Mouse (Mus musculus) midbrain, embryonic 10.5 days (tissue): ENCODE measurements around the gene Oscp1. TPM values are rescaled to one million over a fixed set of nuclear protein-coding genes. Genes with fewer than 3 reads are reported as not detected.

Experiments
- DNase-seq: peaks from one replicate; pipeline ENCODE4 v3.0.0-alpha.2; 2017; ENCODE audit warnings: low spot score
- H3K27ac ChIP-seq: fragments of 300-500 bp; sonication (generic); replicated peaks from 2 replicates; pipeline ENCODE4 v1.5.1; 2016; ENCODE audit warnings: mild to moderate bottlenecking
- H3K27me3 ChIP-seq: fragments of 300-500 bp; sonication (generic); 2 replicates; pipeline ENCODE4 v1.6.1; 2016; ENCODE audit warnings: low read depth, mild to moderate bottlenecking; ENCODE audit not compliant: poor library complexity, severe bottlenecking
- H3K36me3 ChIP-seq: fragments of 300-500 bp; sonication (generic); 2 replicates; pipeline ENCODE4 v1.6.1; 2016; ENCODE audit warnings: mild to moderate bottlenecking, moderate library complexity
- H3K4me1 ChIP-seq: fragments of 300-500 bp; sonication (generic); 2 replicates; pipeline ENCODE4 v1.6.1; 2016
- H3K4me3 ChIP-seq: fragments of 300-500 bp; sonication (generic); 2 replicates; pipeline ENCODE4 v1.5.1; 2016; ENCODE audit warnings: mild to moderate bottlenecking, moderate library complexity
- H3K9me3 ChIP-seq: fragments of 300-500 bp; sonication (generic); replicated peaks from 2 replicates; pipeline ENCODE4 v1.6.1; 2016; ENCODE audit warnings: mild to moderate bottlenecking
- WGBS: fragments of 180-500 bp; shearing (Covaris S2); methylation state at CpG from one replicate; pipeline ENCODE4 v1.1.7; 2016; 5-methylcytosine and 5-hydroxymethylcytosine counted together
- polyA plus RNA-seq: library from polyadenylated mRNA; unstranded; fragments of >200 nt; fragmentation: Nextera tagmentation; extraction: Ambion mirVana; gene quantifications from 2 replicates; pipeline ENCODE4 v1.2.1, GENCODE M21; 2016

The Oscp1 gene
- 33.2 and 34.7 TPM in 2 replicates for polyA plus RNA-seq

DNA sequence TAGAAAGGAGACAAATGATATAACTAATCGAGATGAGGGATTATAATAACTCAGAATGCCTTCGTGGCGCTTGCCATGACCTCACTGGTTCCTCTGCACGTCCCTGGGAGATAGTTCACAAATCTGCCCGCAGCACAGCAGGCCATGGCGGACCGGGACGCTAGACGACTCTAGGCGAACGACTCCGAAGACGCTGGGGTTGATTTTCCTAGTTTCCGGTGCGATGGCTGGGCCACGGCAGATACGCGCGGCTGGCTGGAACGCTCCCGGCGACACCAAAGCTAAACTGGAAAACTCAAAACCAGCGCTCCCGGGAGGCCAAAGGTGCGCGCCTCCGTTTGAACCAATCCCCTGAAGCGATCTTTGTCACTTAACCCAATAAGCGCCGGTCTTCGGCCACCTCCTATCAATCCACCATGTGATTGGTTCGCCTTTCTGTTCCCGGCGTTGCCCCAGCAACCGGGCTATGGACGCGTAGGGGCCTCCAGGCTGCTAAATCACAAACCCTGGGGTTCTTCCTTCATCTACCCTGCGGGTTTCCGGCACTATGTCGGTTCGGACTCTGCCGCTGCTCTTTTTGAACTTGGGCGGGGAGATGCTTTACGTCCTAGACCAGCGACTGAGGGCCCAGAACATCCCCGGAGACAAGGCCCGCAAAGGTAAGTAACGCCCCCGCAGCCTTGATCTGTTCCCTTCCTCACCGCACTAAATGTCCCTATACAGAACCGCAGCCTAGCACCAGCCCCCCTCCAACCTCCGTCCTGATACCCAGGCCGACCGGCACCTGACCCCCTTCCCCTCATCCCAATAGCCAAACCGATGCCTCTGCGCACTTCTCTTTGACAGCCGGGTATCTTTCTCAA lies at the start of gene Oscp1:
Oscp1 (plus strand) TSS at position 432 of the 863 bp plus-strand sequence.
- Histone ChIP-seq H3K4me3 (peak within 1 kb of the TSS; percentile 84), H3K27me3 (no peaks in the 10 kb centered on the region), H3K27ac (peak within 1 kb of the TSS; percentile 89), H3K4me1 (peaks cover 20% of the 10 kb centered on the region), H3K36me3 (peaks cover 34% of the 10 kb centered on the region), H3K9me3 (no peaks in the 10 kb centered on the region)
- WGBS, result under 1% methylated on average over 57 of the region's 57 CpGs
- DNase-seq, result peak; percentile 94

DNA sequence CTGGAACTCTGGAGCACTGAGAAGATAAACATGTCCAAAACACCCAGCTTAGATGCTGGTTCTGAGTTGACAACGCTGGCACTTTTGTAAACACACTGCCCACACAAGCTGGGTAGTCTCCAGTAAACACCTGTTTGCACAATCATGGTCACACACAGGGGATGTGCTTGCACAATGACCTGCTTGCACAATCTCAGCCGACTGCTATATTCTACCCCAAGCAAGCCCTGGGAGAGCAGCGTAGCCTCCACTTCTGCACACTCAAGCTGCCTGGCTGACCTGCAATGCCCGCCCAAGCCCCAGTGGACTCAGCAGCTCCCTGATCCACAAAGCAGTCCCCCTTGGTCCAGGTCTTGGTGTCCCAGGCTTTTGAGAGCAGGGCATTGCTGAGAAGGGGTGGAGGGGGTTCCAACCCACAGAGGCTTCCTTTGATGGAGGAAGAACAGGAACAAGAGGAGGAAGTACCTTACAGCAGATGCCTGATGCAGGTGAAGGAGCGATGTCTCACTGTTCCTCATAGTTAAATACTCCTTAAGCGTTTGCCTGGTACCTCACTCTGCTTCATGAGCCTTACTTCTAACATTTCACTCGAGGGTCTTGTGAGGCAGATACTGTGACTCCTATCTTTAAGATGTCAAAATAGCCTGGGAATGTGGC lies 40.6 kb upstream of the Oscp1 start:
- no peak for DNase-seq

DNA sequence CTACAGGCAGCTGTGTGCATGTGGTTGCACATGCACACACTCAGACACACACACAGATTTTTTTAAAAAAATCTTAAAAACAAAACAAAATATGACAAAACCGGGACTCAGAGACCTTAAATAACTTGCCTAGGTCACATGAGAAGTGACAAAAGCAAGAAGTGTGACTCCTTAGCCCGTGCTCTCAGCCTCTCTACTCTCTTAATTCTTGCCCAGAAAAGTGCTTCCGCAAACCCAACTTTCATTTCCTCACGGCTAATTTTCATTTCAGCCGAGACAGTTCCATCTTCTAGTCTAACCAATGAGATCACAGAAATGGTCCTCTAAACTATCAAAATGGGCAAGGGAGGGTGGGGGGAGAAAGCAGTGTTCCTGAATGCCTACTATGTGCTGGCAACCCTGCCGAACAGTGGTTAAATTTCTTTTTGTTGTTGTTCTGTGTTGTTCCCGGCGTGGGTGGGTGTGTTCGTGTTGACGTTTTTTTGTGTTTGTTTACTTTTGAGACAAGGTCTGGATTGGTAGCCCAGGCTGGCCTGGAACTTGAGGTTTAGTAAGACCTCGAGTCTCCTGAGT lies 39.3 kb upstream of the Oscp1 start:
- no peaks in the 10 kb centered on the region for H3K4me1 ChIP-seq
- no peaks in the 10 kb centered on the region for H3K27me3 ChIP-seq
- DNase-seq, result no peak
- H3K9me3 ChIP-seq, result no peaks in the 10 kb centered on the region
- 85% methylated on average over 11 of the region's 11 CpGs for WGBS
- H3K4me3 ChIP-seq, result no peak overlapping the region
- no peak overlapping the region for H3K27ac ChIP-seq
- H3K36me3 ChIP-seq, result no peaks in the 10 kb centered on the region

More for the DNA sequence above, 40.6 kb upstream of the Oscp1 start:
- H3K4me1 ChIP-seq, result no peaks in the 10 kb centered on the region
- no peaks in the 10 kb centered on the region for H3K36me3 ChIP-seq
- no peak overlapping the region for H3K4me3 ChIP-seq
- H3K27ac ChIP-seq, result no peak overlapping the region
- H3K9me3 ChIP-seq, result no peaks in the 10 kb centered on the region
- 85% methylated on average over 7 of the region's 7 CpGs for WGBS
- H3K27me3 ChIP-seq, result no peaks in the 10 kb centered on the region

DNA sequence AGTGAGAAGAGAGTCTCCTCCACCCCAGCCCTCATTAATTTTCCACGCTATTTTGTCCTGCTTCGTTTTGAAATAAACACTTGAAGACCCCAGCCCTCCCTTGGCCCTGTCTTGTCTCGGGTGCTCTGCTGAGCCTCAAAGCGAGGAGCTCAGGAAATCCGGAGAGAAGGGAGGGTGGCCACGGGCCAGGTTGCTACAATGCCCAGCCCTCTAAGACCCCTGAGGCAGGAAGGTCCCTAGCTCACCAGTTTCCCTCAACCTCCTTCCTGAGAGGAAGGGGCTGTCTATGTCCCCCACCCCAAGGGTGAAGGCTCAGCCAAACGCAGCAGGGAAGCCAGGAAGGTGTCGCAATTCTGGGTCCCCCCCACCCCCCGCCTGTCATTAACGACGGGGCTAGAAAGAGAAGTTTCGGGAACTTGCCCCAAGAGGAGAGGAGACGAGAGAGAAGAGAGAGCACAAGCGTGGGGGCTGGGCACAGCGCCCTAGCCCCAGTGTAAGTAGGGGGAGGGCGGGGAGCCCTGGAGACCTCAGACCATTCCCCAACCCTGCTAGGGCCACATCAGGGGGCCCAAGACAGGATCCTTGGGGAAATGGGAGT lies 34.0 kb upstream of the Oscp1 start, which contains the start of gene Csf3r:
Csf3r (plus strand) TSS at position 248 of the 598 bp plus-strand sequence.
- no peak within 1 kb of the TSS for H3K27ac ChIP-seq
- no peaks in the 10 kb centered on the region for H3K4me1 ChIP-seq
- H3K27me3 ChIP-seq, result no peaks in the 10 kb centered on the region
- H3K36me3 ChIP-seq, result no peaks in the 10 kb centered on the region
- WGBS, result 71% methylated on average over 16 of the region's 16 CpGs
- H3K4me3 ChIP-seq, result no peak within 1 kb of the TSS
- no peaks in the 10 kb centered on the region for H3K9me3 ChIP-seq
- DNase-seq, result no peak

DNA sequence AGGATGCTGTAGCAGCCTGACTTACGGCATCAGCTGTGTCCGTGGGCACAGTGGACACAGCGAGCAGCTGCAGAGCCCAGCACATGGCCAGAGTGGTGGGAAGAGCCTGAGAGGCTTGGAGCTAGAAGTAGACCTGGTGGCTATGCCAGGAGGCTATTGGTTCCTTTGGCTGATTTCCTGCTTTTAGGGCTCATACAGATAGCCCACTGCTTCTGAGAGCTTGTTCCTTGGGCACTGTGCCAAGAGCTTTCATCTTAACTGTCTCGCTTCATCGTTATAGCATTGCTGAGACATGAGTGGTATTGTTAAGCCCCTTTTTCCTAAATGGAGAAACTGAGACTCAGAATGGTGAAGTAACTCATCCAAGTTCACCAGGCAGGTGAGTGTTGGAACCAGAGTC lies 32.6 kb upstream of the Oscp1 start:
- no peaks in the 10 kb centered on the region for H3K27me3 ChIP-seq
- no peaks in the 10 kb centered on the region for H3K4me1 ChIP-seq
- H3K27ac ChIP-seq, result no peak overlapping the region
- 91% methylated on average over 5 of the region's 5 CpGs for WGBS
- no peaks in the 10 kb centered on the region for H3K36me3 ChIP-seq
- H3K9me3 ChIP-seq, result no peaks in the 10 kb centered on the region
- no peak for DNase-seq
- no peak overlapping the region for H3K4me3 ChIP-seq

DNA sequence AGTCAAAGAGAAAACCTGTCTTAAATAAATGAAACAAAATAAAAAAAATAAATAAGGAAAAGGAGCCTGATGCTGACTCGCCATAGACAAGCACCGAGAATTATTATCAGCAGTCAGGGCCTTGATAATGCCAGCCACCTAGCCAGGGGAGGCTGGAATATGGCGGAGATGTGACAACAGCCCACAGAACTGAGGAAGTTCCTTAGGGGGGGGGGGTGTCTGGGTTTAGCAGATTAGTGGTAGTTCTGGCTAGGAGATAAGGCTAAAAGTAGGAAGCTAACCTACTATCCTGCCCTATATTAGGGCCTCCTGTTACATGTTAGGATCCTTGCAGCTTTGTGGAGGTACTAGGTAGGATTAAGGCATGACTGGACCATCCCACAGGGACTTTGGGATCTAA lies 30.4 kb upstream of the Oscp1 start:
- Histone ChIP-seq H3K27ac (no peak overlapping the region), H3K4me1 (no peaks in the 10 kb centered on the region), H3K4me3 (no peak overlapping the region), H3K27me3 (no peaks in the 10 kb centered on the region), H3K9me3 (no peaks in the 10 kb centered on the region), H3K36me3 (no peaks in the 10 kb centered on the region)
- 92% methylated on average over 3 of the region's 3 CpGs for WGBS
- DNase-seq, result no peak

DNA sequence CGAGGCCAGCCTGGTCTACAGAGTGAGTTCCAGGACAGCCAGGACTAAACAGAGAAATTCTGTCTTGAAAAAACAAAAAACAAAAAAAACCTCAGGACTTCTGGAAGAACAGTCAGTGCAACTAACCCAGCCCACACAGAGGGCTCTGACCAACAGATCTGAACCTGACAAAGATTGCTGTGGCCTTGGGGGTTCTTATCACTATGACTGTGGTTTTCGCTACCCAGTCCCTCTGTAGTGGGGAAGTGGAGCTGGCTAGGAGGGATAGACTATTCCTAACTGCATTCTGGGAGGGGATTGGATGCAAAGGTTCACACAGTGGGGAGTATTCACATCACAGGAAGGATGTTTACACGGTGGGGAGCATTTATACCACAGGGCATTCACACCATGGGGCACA lies 29.3 kb upstream of the Oscp1 start:
- Histone ChIP-seq H3K27ac (no peak overlapping the region), H3K4me1 (no peaks in the 10 kb centered on the region), H3K9me3 (no peaks in the 10 kb centered on the region), H3K27me3 (no peaks in the 10 kb centered on the region), H3K4me3 (no peak overlapping the region), H3K36me3 (no peaks in the 10 kb centered on the region)
- 83% methylated on average over 3 of the region's 3 CpGs for WGBS
- no peak for DNase-seq

DNA sequence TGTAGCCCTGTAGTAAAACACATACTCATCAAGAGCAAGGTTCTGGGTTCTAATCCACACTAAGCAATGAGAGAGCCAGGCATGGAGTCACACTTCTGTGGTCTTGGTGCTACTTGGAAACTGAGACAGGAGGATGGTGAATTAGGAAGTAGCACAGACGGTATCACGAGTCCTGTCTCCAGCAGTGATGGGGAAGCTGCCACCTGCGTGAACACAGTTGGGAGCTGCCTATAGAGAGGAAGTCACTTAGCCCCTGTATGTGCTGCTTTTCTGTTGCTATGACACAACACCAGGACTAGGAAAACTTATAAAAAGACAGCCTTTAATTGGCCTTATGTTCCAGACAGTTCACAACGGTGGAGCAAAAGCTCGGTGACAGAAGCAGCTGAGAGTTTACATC lies 27.7 kb upstream of the Oscp1 start:
- no peak overlapping the region for H3K27ac ChIP-seq
- H3K27me3 ChIP-seq, result no peaks in the 10 kb centered on the region
- WGBS, result 80% methylated on average over 5 of the region's 5 CpGs
- H3K4me1 ChIP-seq, result no peaks in the 10 kb centered on the region
- no peaks in the 10 kb centered on the region for H3K36me3 ChIP-seq
- H3K4me3 ChIP-seq, result no peak overlapping the region
- DNase-seq, result no peak
- no peaks in the 10 kb centered on the region for H3K9me3 ChIP-seq

DNA sequence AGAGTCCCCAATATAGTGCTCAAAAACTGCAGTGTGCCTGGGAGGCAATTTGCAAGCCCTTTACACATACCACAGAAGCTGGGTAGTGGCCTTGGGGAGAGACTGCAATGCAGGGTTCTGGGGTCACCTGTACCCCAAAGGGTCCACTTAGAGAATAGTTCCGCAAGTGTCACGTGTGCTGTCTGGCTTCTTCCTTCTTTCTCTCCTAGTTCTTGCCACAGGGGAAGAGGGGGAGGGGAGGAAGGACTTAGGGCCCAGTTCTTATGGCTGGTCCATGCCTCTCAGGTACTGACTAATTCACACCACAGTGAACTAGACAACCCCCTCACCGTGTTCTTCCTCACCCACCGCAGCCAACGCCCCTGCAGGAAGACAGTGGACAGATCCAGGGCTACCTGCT lies 23.0 kb upstream of the Oscp1 start:
- H3K27ac ChIP-seq, result no peak overlapping the region
- 90% methylated on average over 5 of the region's 5 CpGs for WGBS
- H3K36me3 ChIP-seq, result no peaks in the 10 kb centered on the region

DNA sequence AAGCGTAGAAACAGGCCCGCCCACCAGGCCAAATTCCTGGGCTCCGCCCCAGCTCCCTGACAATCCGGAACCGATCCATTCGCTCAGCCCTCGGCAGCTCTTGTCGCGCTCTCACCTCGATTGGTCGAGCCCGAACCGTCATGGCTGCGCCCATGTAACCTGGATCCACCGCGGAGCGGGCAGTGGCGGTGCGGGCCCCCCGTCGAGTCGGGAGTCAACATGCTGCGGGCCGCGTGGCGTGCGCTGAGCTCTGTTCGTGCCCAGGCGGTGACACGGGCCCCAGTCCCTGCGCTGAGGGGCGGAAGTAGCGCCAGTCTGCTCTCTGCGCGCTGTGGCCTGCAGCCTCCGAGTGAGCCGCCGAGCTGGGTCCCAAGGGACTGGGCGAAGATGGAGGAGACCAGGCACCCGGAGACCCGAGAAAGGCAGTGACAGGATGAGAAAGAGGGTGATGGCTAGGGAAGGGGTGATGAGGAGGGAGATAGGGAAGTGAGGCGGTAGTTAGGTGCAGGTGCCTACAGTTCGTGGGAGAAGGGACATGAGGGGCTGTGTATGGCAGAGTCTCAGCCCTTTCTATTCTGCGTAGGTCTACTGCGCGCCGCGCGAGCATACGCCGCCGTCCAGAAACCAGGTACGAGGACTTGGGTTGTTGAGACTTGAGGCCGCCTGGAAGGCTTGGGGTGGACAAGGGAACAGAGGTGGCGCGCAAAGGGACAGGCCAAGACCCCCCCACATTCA lies 11.3 kb upstream of the Oscp1 start, which contains the start of gene Mrps15:
Mrps15 (plus strand) TSS at position 75 of the 735 bp plus-strand sequence.
- under 1% methylated on average over 56 of the region's 56 CpGs for WGBS

More for the DNA sequence above, 23.0 kb upstream of the Oscp1 start:
- Histone ChIP-seq H3K27me3 (no peaks in the 10 kb centered on the region), H3K4me1 (no peaks in the 10 kb centered on the region), H3K9me3 (no peaks in the 10 kb centered on the region), H3K4me3 (no peak overlapping the region)
- no peak for DNase-seq

DNA sequence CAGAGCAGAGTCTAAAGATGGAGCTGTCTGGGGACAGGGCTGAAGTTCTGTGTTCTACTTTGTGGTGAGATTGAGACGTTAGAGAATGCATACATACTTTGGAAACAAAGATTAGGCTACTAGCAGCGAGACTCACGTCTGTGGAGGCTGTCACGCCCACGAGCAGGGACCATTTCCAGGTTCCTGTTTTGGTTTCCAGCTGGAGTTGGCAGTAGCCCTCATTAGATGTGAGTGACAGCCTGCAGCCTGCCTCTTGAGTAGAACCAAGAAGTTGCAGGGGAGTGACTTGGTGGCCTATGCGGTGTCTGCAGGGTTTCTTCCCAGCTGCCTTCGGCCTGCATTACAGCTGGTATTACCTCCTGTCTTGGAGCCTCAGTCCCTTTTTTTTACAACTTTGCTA lies 6.7 kb upstream of the Oscp1 start:
- no peaks in the 10 kb centered on the region for H3K27me3 ChIP-seq
- WGBS, result 88% methylated on average over 7 of the region's 7 CpGs
- H3K36me3 ChIP-seq, result peaks cover 78% of the 10 kb centered on the region

More for the DNA sequence above, 11.3 kb upstream of the Oscp1 start, which contains the start of gene Mrps15:
- DNase-seq, result peak; percentile 92
- no peaks in the 10 kb centered on the region for H3K9me3 ChIP-seq
- peaks cover 33% of the 10 kb centered on the region for H3K36me3 ChIP-seq
- H3K27me3 ChIP-seq, result no peaks in the 10 kb centered on the region
- peak within 1 kb of the TSS; percentile 73 for H3K4me3 ChIP-seq
- peak within 1 kb of the TSS; percentile 89 for H3K27ac ChIP-seq
- H3K4me1 ChIP-seq, result peaks cover 15% of the 10 kb centered on the region

More for the DNA sequence above, 6.7 kb upstream of the Oscp1 start:
- Histone ChIP-seq H3K9me3 (no peaks in the 10 kb centered on the region), H3K4me1 (peaks cover 15% of the 10 kb centered on the region), H3K4me3 (no peak overlapping the region), H3K27ac (no peak overlapping the region)
- DNase-seq, result no peak
